Mouse (Mus musculus) MEL (cell line): ENCODE measurements around the gene Trim2. TPM values are rescaled to one million over a fixed set of nuclear protein-coding genes. Genes with fewer than 3 reads are reported as not detected.
A peak's percentile ranks its signal among the peaks of the same experiment; 100 is the strongest.

Source experiments
- DNase-seq: peaks from one replicate; pipeline ENCODE4 v3.0.0; 2011; ENCODE audit warnings: low read depth, low spot score
- H3K27ac ChIP-seq: 2 replicates; pipeline ENCODE4 v1.5.1; 2012; ENCODE audit warnings: low read depth, mild to moderate bottlenecking, control low read depth, low read length, moderate library complexity; ENCODE audit not compliant: control insufficient read depth
- H3K27me3 ChIP-seq, 2 experiments: fragments of 150-350 bp in 1 of 2; sonication (generic) in 1 of 2; 2 replicates each; pipeline ENCODE4 v1.6.1; 2012; ENCODE audit warnings: low read length in 2 of 2, mild to moderate bottlenecking in 2 of 2, improper control_type of control experiment in 1 of 2, moderate library complexity in 1 of 2; ENCODE audit not compliant: insufficient read depth in 2 of 2, control insufficient read depth in 1 of 2
- H3K36me3 ChIP-seq, 2 experiments: 2 replicates each; pipeline ENCODE4 v1.6.1; 2012 to 2014; ENCODE audit warnings: low read length in 2 of 2, improper control_type of control experiment in 1 of 2, inconsistent platforms in 1 of 2, mild to moderate bottlenecking in 1 of 2; ENCODE audit not compliant: insufficient read depth in 2 of 2, control insufficient read depth in 1 of 2
- H3K4me1 ChIP-seq, 2 experiments: fragments of 150-350 bp in 1 of 2; sonication (generic) in 1 of 2; 2 replicates each; pipeline ENCODE4 v1.6.1; 2012; ENCODE audit warnings: low read length in 2 of 2, improper control_type of control experiment in 1 of 2, mild to moderate bottlenecking in 1 of 2; ENCODE audit not compliant: insufficient read depth in 2 of 2, control insufficient read depth in 1 of 2
- H3K4me3 ChIP-seq, 2 experiments: fragments of 150-350 bp in 1 of 2; sonication (generic) in 1 of 2; 2 replicates each; pipeline ENCODE4 v1.5.1; 2012; ENCODE audit warnings: low read depth in 2 of 2, low read length in 2 of 2, mild to moderate bottlenecking in 2 of 2, moderate library complexity in 2 of 2, control low read depth in 1 of 2, improper control_type of control experiment in 1 of 2; ENCODE audit not compliant: control insufficient read depth in 1 of 2, insufficient read depth in 1 of 2
- H3K79me2 ChIP-seq: 2 replicates; pipeline ENCODE4 v1.6.1; 2012; ENCODE audit warnings: mild to moderate bottlenecking, low read length, moderate library complexity; ENCODE audit not compliant: control insufficient read depth, poor library complexity, insufficient read depth
- H3K9ac ChIP-seq: 2 replicates; pipeline ENCODE4 v1.6.1; 2012; ENCODE audit warnings: low read depth, mild to moderate bottlenecking, control low read depth, low read length, moderate library complexity; ENCODE audit not compliant: control insufficient read depth, poor library complexity, severe bottlenecking
- H3K9me3 ChIP-seq: fragments of 150-350 bp; sonication (generic); replicated peaks from 2 replicates; pipeline ENCODE4 v1.6.1; 2012; ENCODE audit warnings: mild to moderate bottlenecking, low read length, improper control_type of control experiment, moderate library complexity; ENCODE audit not compliant: insufficient read depth
- BHLHE40 ChIP-seq: IDR thresholded peaks from 2 replicates; pipeline ENCODE4 v1.6.1; 2012; ENCODE audit warnings: low read depth, mild to moderate bottlenecking, inconsistent platforms, low read length, improper control_type of control experiment, borderline replicate concordance
- CHD1 ChIP-seq: IDR thresholded peaks from 2 replicates; pipeline ENCODE4 v1.6.1; 2012; ENCODE audit warnings: low read depth, mild to moderate bottlenecking, inconsistent platforms, low read length, improper control_type of control experiment
- E2F4 ChIP-seq: IDR thresholded peaks from 2 replicates; pipeline ENCODE4 v1.6.1; 2011; ENCODE audit warnings: low read depth, low read length, improper control_type of control experiment, borderline replicate concordance
- EP300 ChIP-seq, 2 experiments: IDR thresholded peaks; 2 replicates each; pipeline ENCODE4 v1.6.1; 2011; ENCODE audit warnings: improper control_type of control experiment in 2 of 2, low read length in 2 of 2, low read depth in 1 of 2, mild to moderate bottlenecking in 1 of 2
- ETS1 ChIP-seq: IDR thresholded peaks from 2 replicates; pipeline ENCODE4 v1.6.1; 2012; ENCODE audit warnings: low read depth, mild to moderate bottlenecking, inconsistent platforms, low read length, improper control_type of control experiment, moderate library complexity
- GABPA ChIP-seq: IDR thresholded peaks from 2 replicates; pipeline ENCODE4 v1.6.1; 2012; ENCODE audit warnings: low read depth, mild to moderate bottlenecking, inconsistent platforms, low read length, improper control_type of control experiment, moderate library complexity
- GATA1 ChIP-seq: IDR thresholded peaks from 2 replicates; pipeline ENCODE4 v1.6.1; 2011; ENCODE audit warnings: low read depth, low read length, improper control_type of control experiment
- HCFC1 ChIP-seq: IDR thresholded peaks from 2 replicates; pipeline ENCODE4 v1.6.1; 2012; ENCODE audit warnings: low read depth, mild to moderate bottlenecking, inconsistent platforms, low read length, improper control_type of control experiment, moderate library complexity
- JUND ChIP-seq: IDR thresholded peaks from 2 replicates; pipeline ENCODE4 v1.6.1; 2011; ENCODE audit warnings: low read depth, mild to moderate bottlenecking, improper control_type of control experiment, low read length
- KAT2A ChIP-seq: conservative IDR thresholded peaks from 2 replicates; pipeline ENCODE4 v1.6.1; 2012; ENCODE audit warnings: low read depth, low read length, improper control_type of control experiment, inconsistent platforms
- MAX ChIP-seq: IDR thresholded peaks from 2 replicates; pipeline ENCODE4 v1.6.1; 2011; ENCODE audit warnings: low read length, improper control_type of control experiment
- MAZ ChIP-seq: IDR thresholded peaks from 2 replicates; pipeline ENCODE4 v1.6.1; 2012; ENCODE audit warnings: low read depth, mild to moderate bottlenecking, inconsistent platforms, low read length, improper control_type of control experiment
- MYB ChIP-seq: IDR thresholded peaks from 2 replicates; pipeline ENCODE4 v1.6.1; 2011; ENCODE audit warnings: mild to moderate bottlenecking, low read depth, low read length, improper control_type of control experiment
- MYC ChIP-seq: IDR thresholded peaks from 2 replicates; pipeline ENCODE4 v1.6.1; 2011; ENCODE audit warnings: low read depth, mild to moderate bottlenecking, low read length, improper control_type of control experiment, moderate library complexity
- POLR2AphosphoS5 ChIP-seq: IDR thresholded peaks from 2 replicates; pipeline ENCODE4 v1.6.1; 2012; ENCODE audit warnings: low read depth, borderline replicate concordance, mild to moderate bottlenecking, inconsistent platforms, low read length, moderate library complexity, mixed read lengths
- RAD21 ChIP-seq: IDR thresholded peaks from 2 replicates; pipeline ENCODE4 v1.6.1; 2011; ENCODE audit warnings: mild to moderate bottlenecking, low read depth, low read length, improper control_type of control experiment
- SIN3A ChIP-seq: IDR thresholded peaks from 2 replicates; pipeline ENCODE4 v1.6.1; 2012; ENCODE audit warnings: low read length, improper control_type of control experiment, inconsistent platforms
- SMC3 ChIP-seq: IDR thresholded peaks from 2 replicates; pipeline ENCODE4 v1.6.1; 2011; ENCODE audit warnings: low read depth, low read length, improper control_type of control experiment
- TAL1 ChIP-seq: IDR thresholded peaks from 2 replicates; pipeline ENCODE4 v1.6.1; 2012; ENCODE audit warnings: mild to moderate bottlenecking, inconsistent platforms, low read length, moderate library complexity, mixed read lengths
- TCF12 ChIP-seq: IDR thresholded peaks from 2 replicates; pipeline ENCODE4 v1.6.1; 2014; ENCODE audit warnings: low read depth, mild to moderate bottlenecking, inconsistent platforms, low read length, improper control_type of control experiment, moderate library complexity
- UBTF ChIP-seq: IDR thresholded peaks from 2 replicates; pipeline ENCODE4 v1.6.1; 2012; ENCODE audit warnings: low read depth, mild to moderate bottlenecking, inconsistent platforms, low read length, improper control_type of control experiment, moderate library complexity, borderline replicate concordance; ENCODE audit not compliant: insufficient read depth
- USF1 ChIP-seq: IDR thresholded peaks from 2 replicates; pipeline ENCODE4 v1.6.1; 2014; ENCODE audit warnings: low read depth, mild to moderate bottlenecking, inconsistent platforms, low read length, improper control_type of control experiment, moderate library complexity
- USF2 ChIP-seq, 2 experiments: IDR thresholded peaks; 2 replicates each; pipeline ENCODE4 v1.6.1; 2011 to 2012; ENCODE audit warnings: improper control_type of control experiment in 2 of 2, low read length in 2 of 2, borderline replicate concordance in 1 of 2, inconsistent platforms in 1 of 2, low read depth in 1 of 2, mild to moderate bottlenecking in 1 of 2; ENCODE audit not compliant: insufficient read depth in 1 of 2
- ZC3H11A ChIP-seq: IDR thresholded peaks from 2 replicates; pipeline ENCODE4 v1.6.1; 2012; ENCODE audit warnings: low read depth, mild to moderate bottlenecking, inconsistent platforms, low read length, improper control_type of control experiment
- ZNF384 ChIP-seq: IDR thresholded peaks from 2 replicates; pipeline ENCODE4 v1.6.1; 2012; ENCODE audit warnings: low read depth, mild to moderate bottlenecking, inconsistent platforms, low read length, improper control_type of control experiment
- polyA plus RNA-seq, 2 experiments: library from polyadenylated mRNA; stranded (reverse) in 1 of 2; unstranded in 1 of 2; fragments of >175 nt in 1 of 2; fragments of >200 nt in 1 of 2; gene quantifications; 2 replicates each; pipeline versions ENCODE4 v1.2.1 to v1.2.4; 2012; ENCODE audit warnings: low replicate concordance in 2 of 2, low read depth in 1 of 2; ENCODE audit not compliant: insufficient read length in 2 of 2, insufficient read depth in 1 of 2, missing spikeins in 1 of 2
- total RNA-seq: library from RNA; depleted of rRNA; stranded (reverse); fragments of 300-350 nt; gene quantifications from 2 replicates; pipeline ENCODE4 v1.2.3, GENCODE M21; 2012

Trim2 gene
- total and polyA plus RNA-seq, 3 experiments = 1.7 to 4.4 TPM; not detected in 1

DNA sequence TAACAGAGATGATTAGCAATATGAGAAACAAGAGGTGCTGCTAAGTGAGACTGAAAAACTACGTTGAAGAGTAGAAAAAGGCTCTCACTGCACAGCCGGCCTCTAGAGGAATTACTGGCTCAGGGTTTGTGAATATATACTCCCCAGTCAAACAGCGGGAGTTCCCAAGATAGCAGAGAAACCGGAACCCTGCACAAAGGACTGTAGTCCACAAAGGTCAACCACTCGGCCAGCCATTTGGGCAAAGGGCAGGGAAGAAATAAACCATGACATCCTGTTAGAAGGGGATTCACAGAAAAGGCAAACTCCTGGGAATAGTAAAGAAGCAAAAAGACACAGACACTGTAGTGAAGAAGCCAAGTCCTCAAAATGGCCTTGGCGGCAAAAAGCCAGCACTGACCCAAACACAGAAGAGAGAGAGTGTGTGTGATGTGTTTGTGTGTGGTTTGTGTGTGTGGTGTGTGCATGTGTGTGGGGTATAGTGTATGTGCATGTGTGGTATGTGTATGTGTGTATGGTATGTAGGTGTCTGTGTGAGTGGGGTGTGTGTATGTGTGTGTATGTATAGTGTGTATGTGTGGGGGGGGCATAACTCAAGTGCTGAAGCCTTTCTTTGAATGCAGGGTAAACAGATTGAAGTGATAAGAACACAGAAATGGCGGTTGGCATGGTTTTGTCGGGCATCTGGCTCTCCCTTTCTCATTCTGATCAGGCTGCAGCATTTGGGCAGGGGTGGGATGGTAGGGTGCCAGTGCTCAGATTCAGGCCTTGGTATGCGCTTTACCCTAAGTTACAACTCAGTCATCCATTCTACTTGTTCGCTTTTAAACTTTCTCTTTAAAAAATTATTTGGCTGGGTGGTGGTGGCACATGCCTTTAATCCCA is 71.0 kb downstream of the Trim2 start:
- Histone ChIP-seq H3K27me3 (no peaks in the 10 kb centered on the region), H3K36me3 (peaks cover 0 to 26% of the 10 kb centered on the region in 2 experiments; a peak in 2 of 4 replicates), H3K4me3 (no peak overlapping the region), H3K9ac (no peak overlapping the region), H3K4me1 (peaks cover 3 to 31% of the 10 kb centered on the region in 2 experiments), H3K9me3 (no peaks in the 10 kb centered on the region), H3K27ac (no peak overlapping the region), H3K79me2 (no peaks in the 10 kb centered on the region)
- no peak for DNase-seq
- TF ChIP-seq GABPA (no peak), TCF12 (no peak), BHLHE40 (no peak), JUND (no peak), SMC3 (no peak), POLR2AphosphoS5 (no peak), SIN3A (no peak), RAD21 (no peak), CHD1 (no peak), MYC (no peak), USF1 (no peak), E2F4 (no peak)

DNA sequence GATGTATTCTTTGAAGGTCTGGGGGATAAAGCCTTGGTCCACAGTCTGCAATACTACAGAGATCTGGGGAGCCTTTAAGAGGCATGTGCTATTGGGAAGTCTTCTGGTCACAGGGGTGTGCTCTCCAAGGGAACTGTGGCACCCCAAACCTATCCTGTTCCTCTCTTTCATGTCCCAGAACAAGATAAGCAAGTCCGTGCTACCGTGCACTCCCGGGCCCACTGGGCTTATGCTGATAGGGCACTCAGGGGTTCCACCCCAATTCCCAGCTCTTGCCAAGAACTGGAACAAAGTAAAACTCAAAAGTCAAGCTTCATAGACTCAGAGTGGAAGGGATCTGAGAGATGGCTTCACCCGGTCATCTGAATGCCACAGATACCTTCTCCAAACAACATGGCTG is 72.1 kb downstream of the Trim2 start:
- H3K9me3 ChIP-seq = no peaks in the 10 kb centered on the region
- H3K36me3 ChIP-seq = peaks cover 0 to 26% of the 10 kb centered on the region in 2 experiments; a peak in 2 of 4 replicates
- peak overlapping the region; percentile 17 to 43; a peak in 3 of 4 replicates for H3K4me3 ChIP-seq
- peak overlapping the region; percentile 42 for H3K9ac ChIP-seq
- H3K4me1 ChIP-seq = peaks cover 3 to 31% of the 10 kb centered on the region in 2 experiments
- H3K27ac ChIP-seq = peak overlapping the region; percentile 62
- no peaks in the 10 kb centered on the region for H3K27me3 ChIP-seq
- peak; percentile 73 for DNase-seq
- H3K79me2 ChIP-seq = no peaks in the 10 kb centered on the region
- no peak for TF ChIP-seq MAX
- TF ChIP-seq USF1 = no peak
- no peak for TF ChIP-seq USF2 (IDR thresholded peaks at IDR 0.05; ENCODE audit: borderline replicate concordance in 1 of 2, insufficient read depth in 1 of 2, low read depth in 1 of 2, low read length in 2 of 2)
- TF ChIP-seq CHD1 = no peak
- no peak for TF ChIP-seq MYC
- TF ChIP-seq KAT2A = no peak
- no peak for TF ChIP-seq POLR2AphosphoS5
- no peak for TF ChIP-seq MAZ
- no peak for TF ChIP-seq UBTF
- TF ChIP-seq GATA1 = peak; percentile 60
- 0 out of 2 replicates have a peak, but pooled peaks have one; percentile 11 for TF ChIP-seq TAL1
- no peak for TF ChIP-seq ETS1
- TF ChIP-seq TCF12 = no peak
- no peak for TF ChIP-seq MYB
- peak; percentile 18; the same call in 1 of the 2 replicates for TF ChIP-seq SIN3A
- TF ChIP-seq HCFC1 = no peak
- TF ChIP-seq E2F4 = no peak
- no peak for TF ChIP-seq BHLHE40
- TF ChIP-seq EP300 (IDR thresholded peaks at IDR 0.05; ENCODE audit: low read depth in 1 of 2, low read length in 2 of 2) = 0 out of 4 replicates have a peak, but pooled peaks of 1 of the 2 experiments have one; percentile 29
- TF ChIP-seq ZC3H11A = no peak
- TF ChIP-seq ZNF384 = no peak
- TF ChIP-seq JUND = no peak
- TF ChIP-seq, all 39 proteins: peak for 4
